In genomic region chr1:194941528-194941927, GRCm38 (mm10) we compare ENCODE assay signal across 15 mouse cellular contexts. TPM values are rescaled to one million over a fixed set of nuclear protein-coding genes. Genes with fewer than 3 reads are reported as not detected.
DNase-seq lines count a peak whose midpoint lies in the region; ATAC-seq and TF ChIP-seq lines count a peak whose summit lies in the region.
"Had no signal": no experiment of that assay in that cellular context is flagged by ENCODE, and none has a peak within 500 bp of the region (broad histone marks: within the 10 kb centered on the region; RNA-seq: fewer than 3 reads in every experiment).

No protein-coding gene starts in this region.

- H3K27ac ChIP-seq in layer of hippocampus, adult 2 months, result 0 out of 2 replicates have a peak overlapping the region, but pooled peaks have one; percentile 12
- peak overlapping the region; percentile 77 for H3K27ac ChIP-seq in heart, postnatal 0 days (ENCODE audit: low read depth)
- H3K27ac ChIP-seq: embryonic facial prominence, embryonic 15.5 days; midbrain, embryonic 10.5 days had no signal

- H3K4me3 ChIP-seq in layer of hippocampus, adult 2 months, result no peak overlapping the region
- H3K4me3 ChIP-seq in heart, postnatal 0 days (ENCODE audit: low read depth, low read length), result peak overlapping the region; percentile 8; the same call in 1 of the 2 replicates
- H3K4me3 ChIP-seq: embryonic facial prominence, embryonic 15.5 days; limb, embryonic 15.5 days; midbrain, embryonic 10.5 days had no signal

- TF ChIP-seq CTCF in layer of hippocampus, adult 2 months (conservative IDR thresholded peaks at IDR 0.05), result no peak
- TF ChIP-seq CTCF in Patski (IDR thresholded peaks at IDR 0.05), result no peak
- TF ChIP-seq CTCF in heart, postnatal 0 days (IDR thresholded peaks at IDR 0.05; ENCODE audit: low read depth), result no peak

- CTCF ChIA-PET in Patski (lab: Charles Lee), result interaction anchor here (0.9 to 1.2 kb wide), 2 partner anchors 61 to 103 kb away, joined by 4 to 8 read pairs; no protein-coding TSS in a partner anchor

- intact Hi-C loops in heart, postnatal 10 days (cut with DNase I), result no loop called here

- no peak for TF ChIP-seq EP300 in heart, postnatal 0 days (IDR thresholded peaks at IDR 0.05; ENCODE audit: low read depth)

- no peaks in the 10 kb centered on the region for H3K4me1 ChIP-seq in heart, postnatal 0 days (ENCODE audit: control insufficient read depth, insufficient read depth)

- no peaks in the 10 kb centered on the region for H3K36me3 ChIP-seq in heart, postnatal 0 days (replicated peaks; ENCODE audit: control insufficient read depth, insufficient read depth, low read length)
- H3K36me3 ChIP-seq: embryonic facial prominence, embryonic 15.5 days; limb, embryonic 15.5 days; midbrain, embryonic 10.5 days had no signal

- POLR2A ChIA-PET in Patski (lab: Charles Lee), result no interaction called here

- DNase-seq in heart, adult 9 months (ENCODE audit: low spot score in 2 of 2), result peak; percentile 59 to 75
- no peak for DNase-seq in heart, postnatal 10 days
- no peak for DNase-seq in layer of hippocampus, adult 2 months (ENCODE audit: low spot score in 2 of 2)
- DNase-seq in layer of hippocampus, adult 9-11 months, result no peak
- no peak for DNase-seq in Patski (ENCODE audit: low read depth, low spot score)
- peak; percentile 58 for DNase-seq in heart, postnatal 0 days (ENCODE audit: low spot score)
- DNase-seq in urinary bladder, postnatal 36 days (ENCODE audit: low spot score in 2 of 2), result no peak
- DNase-seq: adrenal gland, postnatal 25 days; cerebellum, adult 9-11 months; liver, postnatal 0 days had no signal

- H3K4me2 ChIP-seq in heart, postnatal 0 days (ENCODE audit: low read depth, low read length), result peak overlapping the region; percentile 58

- no peaks in the 10 kb centered on the region for H3K27me3 ChIP-seq in Patski
- H3K27me3 ChIP-seq in heart, postnatal 0 days (ENCODE audit: control insufficient read depth, insufficient read depth, low read length), result peaks cover 8% of the 10 kb centered on the region; the same call in 1 of the 2 replicates
- H3K27me3 ChIP-seq: embryonic facial prominence, embryonic 15.5 days had no signal

- H3K9me3 ChIP-seq in heart, postnatal 0 days (replicated peaks; ENCODE audit: control insufficient read depth, low read length), result no peaks in the 10 kb centered on the region
- H3K9me3 ChIP-seq: embryonic facial prominence, embryonic 15.5 days; limb, embryonic 15.5 days; midbrain, embryonic 10.5 days had no signal

- peak; percentile 72 for ATAC-seq in Patski
- no peak for ATAC-seq in heart, postnatal 0 days (ENCODE audit: insufficient read depth, low read depth)
- ATAC-seq: inflammation-experienced regulatory T-cells, adult 6 months; liver, postnatal 0 days had no signal

- H3K9ac ChIP-seq in heart, postnatal 0 days (replicated peaks; ENCODE audit: low read depth, low read length), result no peak overlapping the region
- H3K9ac ChIP-seq: embryonic facial prominence, embryonic 15.5 days; limb, embryonic 15.5 days; liver, postnatal 0 days had no signal

- in situ Hi-C loops in Patski (cut with MboI; ENCODE audit: low pct_unique_long_range_greater_than_20kb), result no loop called here

RNA-seq across cellular contexts. Expression of gene Cd34, which starts 2.9 kb away (rescaled TPM):
- 100 to 1,000 TPM; 289 to 314 TPM for total RNA-seq in heart, postnatal 10 days (2021)
- total RNA-seq in layer of hippocampus, adult 2 months (2021), result 10 to 100 TPM; 25.5 to 26.5 TPM
- polyA plus RNA-seq in Patski (2021), result 0.05 TPM
- 173 and 187 TPM in 2 replicates for total RNA-seq in heart, postnatal 0 days (2014; rRNA removed; ENCODE audit: low replicate concordance)
- 116 and 128 TPM in 2 replicates for polyA plus RNA-seq in heart, postnatal 0 days (2015; fragmentation: Nextera tagmentation; extraction: Ambion mirVana)
- total RNA-seq: MEL had no signal

Comparison
In these comparisons a context has a peak if more than half of its experiments do, and no peak if none do; other contexts are left out.
1. DNase-seq: peak in heart, adult 9 months (2 of 2) and heart, postnatal 0 days (single experiment); none in heart, postnatal 10 days (0 of 2), layer of hippocampus, adult 2 months (0 of 2), layer of hippocampus, adult 9-11 months (single experiment), Patski (single experiment) and urinary bladder, postnatal 36 days (0 of 2).